Mouse (Mus musculus): Measurements from ENCODE around the gene Aplf.

DNA sequence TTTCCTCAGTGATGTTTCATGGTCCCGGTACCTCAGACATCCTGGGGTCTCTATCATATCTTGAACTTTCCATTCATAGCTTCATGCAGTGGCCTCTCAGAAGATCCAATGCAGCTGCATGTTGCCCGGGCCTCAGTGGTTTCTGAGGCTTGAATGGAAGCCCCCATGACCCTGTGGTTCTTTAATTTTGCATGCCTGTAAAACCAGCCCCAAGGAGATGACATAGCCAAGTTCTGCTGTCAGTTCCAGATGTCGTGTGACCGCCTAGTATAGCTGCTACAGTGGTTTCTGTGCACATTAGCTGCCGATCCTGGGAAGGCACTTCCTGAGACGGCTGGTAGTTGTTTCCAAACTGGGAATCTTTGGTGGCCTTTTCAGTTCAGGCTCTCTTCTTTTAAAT lies 77.8 kb downstream of the Aplf start:
- TF ChIP-seq EP300 (optimal IDR thresholded peaks at IDR 0.05) = no peak
- no peak for TF ChIP-seq CTCF (IDR thresholded peaks at IDR 0.05; ENCODE audit: low read depth)
